Mouse (Mus musculus): Measurements from ENCODE around the gene Phc2.

- TF ChIP-seq CHD1 (IDR thresholded peaks at IDR 0.05; ENCODE audit: low read depth, low read length) (no peak), MEF2A (IDR thresholded peaks at IDR 0.05; ENCODE audit: extremely low read depth, insufficient replicate concordance, low read depth, low read length, poor library complexity, severe bottlenecking) (no peak), CTCF (IDR thresholded peaks at IDR 0.05 in 2 of 3, conservative IDR thresholded peaks at IDR 0.05 in 1 of 3; ENCODE audit: control insufficient read depth in 1 of 3, insufficient read depth in 1 of 3, low read depth in 2 of 3, low read length in 3 of 3, poor library complexity in 1 of 3, severe bottlenecking in 1 of 3) (no peak), KAT2A (conservative IDR thresholded peaks at IDR 0.05; ENCODE audit: low read depth, low read length) (no peak), POLR2A (IDR thresholded peaks at IDR 0.05; ENCODE audit: control insufficient read depth in 1 of 2, insufficient read depth in 1 of 2, low read depth in 1 of 2, low read length in 2 of 2, poor library complexity in 1 of 2) (no peak), CHD2 (IDR thresholded peaks at IDR 0.05; ENCODE audit: low read length) (no peak), TBP (IDR thresholded peaks at IDR 0.05; ENCODE audit: low read depth, low read length) (no peak), TAL1 (IDR thresholded peaks at IDR 0.05; ENCODE audit: low read length) (no peak), TCF12 (IDR thresholded peaks at IDR 0.05; ENCODE audit: low read depth, low read length) (no peak), EP300 (IDR thresholded peaks at IDR 0.05; ENCODE audit: low read depth in 1 of 2, low read length in 2 of 2) (no peak), BHLHE40 (IDR thresholded peaks at IDR 0.05; ENCODE audit: borderline replicate concordance, low read depth, low read length) (no peak), SIN3A (IDR thresholded peaks at IDR 0.05; ENCODE audit: low read length) (no peak)
These were observed 16.2 kb downstream of the Phc2 start for GRCm38 (mm10) chr4:128670566-128671191.

Data from MEL (cell line).